Mouse (Mus musculus): ENCODE measurements at regions not wholly inside any gene's neighbourhood (a gene's known extent, or its start where the extent isn't known, plus 50 kb on each side); places are given as distances from the start of the nearest gene placed in this dataset.

GRCm38 (mm10) chr4:80306528-80306927, 527.4 kb upstream of the Tyrp1 start:
- no peak for DNase-seq (ENCODE audit: low spot score)

DNA sequence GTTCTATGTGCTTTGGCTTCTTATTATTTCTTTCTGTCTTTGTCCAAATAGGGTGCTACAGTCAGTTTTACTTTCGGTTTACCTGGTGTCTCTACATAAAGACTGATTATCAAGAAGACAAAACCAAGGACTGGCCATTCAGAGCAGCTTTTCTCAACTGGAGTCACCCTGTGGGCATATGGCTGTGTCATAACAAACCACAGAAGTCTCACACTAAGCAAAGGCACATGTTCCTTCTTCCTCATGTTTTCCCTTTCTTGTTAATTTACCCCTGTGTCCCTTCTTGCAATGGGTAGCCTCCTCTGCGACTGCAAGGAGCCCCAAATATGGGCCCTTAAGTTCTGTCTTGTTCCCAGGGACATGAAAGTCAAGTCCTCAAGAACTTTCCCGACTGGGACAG, 523.3 kb upstream of the Tyrp1 start:
- DNase-seq (ENCODE audit: low spot score), result peak; percentile 4

DNA sequence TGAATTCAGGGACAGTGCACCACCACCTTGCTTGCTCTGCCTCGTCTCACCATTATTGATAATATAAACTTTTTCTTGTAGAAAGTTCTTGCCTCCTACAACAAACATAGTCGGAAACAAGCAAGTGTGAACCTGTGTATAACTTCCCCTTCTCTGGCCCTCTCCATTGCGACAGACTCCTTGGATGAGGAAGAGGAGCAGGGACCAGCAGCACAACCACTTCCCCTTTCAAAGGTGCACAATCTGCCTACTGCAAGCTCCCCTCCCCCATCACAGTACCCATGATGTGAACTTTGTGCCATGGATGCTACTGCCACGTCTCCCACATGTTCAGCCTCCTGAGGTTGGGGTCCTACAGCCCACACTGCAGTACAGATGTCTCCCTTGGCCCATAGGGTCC, 522.8 kb upstream of the Tyrp1 start:
- peak; percentile 2 for DNase-seq (ENCODE audit: low spot score)
